Mouse (Mus musculus) CH12.LX (cell line): ENCODE measurements at regions not wholly inside any gene's neighbourhood (a gene's known extent, or its start where the extent isn't known, plus 50 kb on each side); places are given as distances from the start of the nearest gene placed in this dataset.

Source experiments
- DNase-seq: peaks from one replicate; pipeline ENCODE4 v3.0.0-alpha.2; 2013; ENCODE audit errors: extremely low read depth
- H3K27ac ChIP-seq: 2 replicates; pipeline ENCODE4 v1.5.1; 2012; ENCODE audit warnings: low read depth, mild to moderate bottlenecking, control low read depth, moderate library complexity; ENCODE audit not compliant: insufficient read depth
- H3K27me3 ChIP-seq: replicated peaks from 2 replicates; pipeline ENCODE3; 2012; ENCODE audit warnings: inconsistent platforms
- H3K36me3 ChIP-seq, 2 experiments: replicated peaks in 1 of 2; 2 replicates each; pipeline versions ENCODE3 to v1.6.1; 2012; ENCODE audit warnings: inconsistent platforms in 1 of 2, low read length in 1 of 2, mild to moderate bottlenecking in 1 of 2, mixed read lengths in 1 of 2, moderate library complexity in 1 of 2; ENCODE audit not compliant: control insufficient read depth in 1 of 2, insufficient read depth in 1 of 2
- H3K4me1 ChIP-seq, 2 experiments: 2 replicates each; pipeline ENCODE4 v1.6.1; 2012; ENCODE audit warnings: inconsistent platforms in 1 of 2, moderate library complexity in 1 of 2; ENCODE audit not compliant: insufficient read depth in 2 of 2, control insufficient read depth in 1 of 2
- H3K4me2 ChIP-seq: 2 replicates; pipeline ENCODE4 v1.6.1; 2012; ENCODE audit warnings: low read depth, mild to moderate bottlenecking, control low read depth; ENCODE audit not compliant: poor library complexity, insufficient read depth, severe bottlenecking
- H3K4me3 ChIP-seq, 3 experiments: fragments of 150-350 bp in 1 of 3; sonication (generic) in 1 of 3; replicated peaks in 1 of 3; 2 replicates each; pipeline versions ENCODE3 to v1.5.1; 2011 to 2012; ENCODE audit warnings: low read depth in 2 of 3, low read length in 2 of 3, mild to moderate bottlenecking in 2 of 3, moderate library complexity in 2 of 3, control low read depth in 1 of 3, improper control_type of control experiment in 1 of 3, inconsistent platforms in 1 of 3, mixed read lengths in 1 of 3; ENCODE audit not compliant: poor library complexity in 1 of 3
- H3K79me2 ChIP-seq: replicated peaks from 2 replicates; pipeline ENCODE4 v1.6.1; 2012; ENCODE audit warnings: mild to moderate bottlenecking, moderate library complexity; ENCODE audit not compliant: control insufficient read depth, poor library complexity, insufficient read depth, severe bottlenecking; ENCODE audit errors: extremely low read depth
- H3K9ac ChIP-seq: 2 replicates; pipeline ENCODE4 v1.6.1; 2012; ENCODE audit warnings: low read depth, mild to moderate bottlenecking, control low read depth, moderate library complexity; ENCODE audit not compliant: insufficient read depth
- H3K9me3 ChIP-seq: replicated peaks from 2 replicates; pipeline ENCODE3; 2012; ENCODE audit warnings: low read length, inconsistent platforms, mixed read lengths
- CHD1 ChIP-seq: IDR thresholded peaks from 2 replicates; pipeline ENCODE4 v1.6.1; 2012; ENCODE audit warnings: low read depth, low read length, improper control_type of control experiment, inconsistent platforms
- CHD2 ChIP-seq: IDR thresholded peaks from 2 replicates; pipeline ENCODE4 v1.6.1; 2011; ENCODE audit warnings: low read length, improper control_type of control experiment
- EP300 ChIP-seq: IDR thresholded peaks from 2 replicates; pipeline ENCODE4 v1.6.1; 2011; ENCODE audit warnings: low read length, improper control_type of control experiment
- HCFC1 ChIP-seq: IDR thresholded peaks from 2 replicates; pipeline ENCODE4 v1.6.1; 2012; ENCODE audit warnings: low read depth, mild to moderate bottlenecking, inconsistent platforms, low read length, improper control_type of control experiment
- IRF4 ChIP-seq: IDR thresholded peaks from 2 replicates; pipeline ENCODE4 v1.6.1; 2014; ENCODE audit warnings: low read depth, mild to moderate bottlenecking, inconsistent platforms, low read length, improper control_type of control experiment
- JUND ChIP-seq: conservative IDR thresholded peaks from 2 replicates; pipeline ENCODE4 v1.6.1; 2011; ENCODE audit warnings: low read depth, low read length, improper control_type of control experiment
- MAX ChIP-seq: IDR thresholded peaks from 2 replicates; pipeline ENCODE4 v1.6.1; 2011; ENCODE audit warnings: low read length, improper control_type of control experiment
- MEF2A ChIP-seq: IDR thresholded peaks from 2 replicates; pipeline ENCODE4 v1.6.1; 2014; ENCODE audit warnings: low read depth, mild to moderate bottlenecking, inconsistent platforms, low read length, improper control_type of control experiment, borderline replicate concordance
- MYC ChIP-seq: IDR thresholded peaks from 2 replicates; pipeline ENCODE4 v1.6.1; 2011; ENCODE audit warnings: low read depth, mild to moderate bottlenecking, improper control_type of control experiment, low read length
- NELFE ChIP-seq: IDR thresholded peaks from 2 replicates; pipeline ENCODE4 v1.6.1; 2011; ENCODE audit warnings: low read depth, low read length, improper control_type of control experiment
- NRF1 ChIP-seq: IDR thresholded peaks from 2 replicates; pipeline ENCODE4 v1.6.1; 2014; ENCODE audit warnings: low read depth, mild to moderate bottlenecking, inconsistent platforms, low read length, improper control_type of control experiment, moderate library complexity
- PAX5 ChIP-seq: IDR thresholded peaks from 2 replicates; pipeline ENCODE4 v1.6.1; 2012; ENCODE audit warnings: low read length, inconsistent platforms, mixed read lengths
- POLR2A ChIP-seq: IDR thresholded peaks from 2 replicates; pipeline ENCODE4 v1.6.1; 2011; ENCODE audit warnings: low read depth, mild to moderate bottlenecking, improper control_type of control experiment, low read length
- POLR2AphosphoS2 ChIP-seq: IDR thresholded peaks from 2 replicates; pipeline ENCODE4 v1.6.1; 2011; ENCODE audit warnings: low read depth, low read length, improper control_type of control experiment
- RAD21 ChIP-seq: IDR thresholded peaks from 2 replicates; pipeline ENCODE4 v1.6.1; 2011; ENCODE audit warnings: low read depth, mild to moderate bottlenecking, low read length, improper control_type of control experiment, moderate library complexity
- RCOR1 ChIP-seq: conservative IDR thresholded peaks from 2 replicates; pipeline ENCODE4 v1.6.1; 2012; ENCODE audit warnings: low read depth, mild to moderate bottlenecking, inconsistent platforms, low read length, improper control_type of control experiment
- SIN3A ChIP-seq: IDR thresholded peaks from 2 replicates; pipeline ENCODE4 v1.6.1; 2012; ENCODE audit warnings: low read length, improper control_type of control experiment, inconsistent platforms
- TCF12 ChIP-seq: IDR thresholded peaks from 2 replicates; pipeline ENCODE4 v1.6.1; 2014; ENCODE audit warnings: low read depth, mild to moderate bottlenecking, inconsistent platforms, low read length, improper control_type of control experiment
- USF1 ChIP-seq: IDR thresholded peaks from 2 replicates; pipeline ENCODE4 v1.6.1; 2014; ENCODE audit warnings: low read depth, mild to moderate bottlenecking, inconsistent platforms, low read length, improper control_type of control experiment
- USF2 ChIP-seq: conservative IDR thresholded peaks from 2 replicates; pipeline ENCODE4 v1.6.1; 2011; ENCODE audit warnings: low read depth, low read length, improper control_type of control experiment
- ZC3H11A ChIP-seq: IDR thresholded peaks from 2 replicates; pipeline ENCODE4 v1.6.1; 2012; ENCODE audit warnings: low read depth, mild to moderate bottlenecking, inconsistent platforms, low read length, improper control_type of control experiment
- ZMIZ1 ChIP-seq: IDR thresholded peaks from 2 replicates; pipeline ENCODE4 v1.6.1; 2012; ENCODE audit warnings: low read depth, mild to moderate bottlenecking, inconsistent platforms, low read length, improper control_type of control experiment
- ZNF384 ChIP-seq: IDR thresholded peaks from 2 replicates; pipeline ENCODE4 v1.6.1; 2012; ENCODE audit warnings: low read depth, low read length, improper control_type of control experiment, inconsistent platforms
- dilution Hi-C: fragments of 300-500 bp; cut with MboI; formaldehyde crosslinking; loops from 2 replicates; pipeline ENCODE4 v1.14.3; 2020; ENCODE audit warnings: low sequenced_read_pairs; ENCODE audit not compliant: extremely low pct_unique_long_range_greater_than_20kb, extremely low pct_ligation_motif_present
- in situ Hi-C: fragments of 300-500 bp; cut with MboI; formaldehyde crosslinking; loops from 3 replicates; pipeline ENCODE4 v1.14.3; 2019; ENCODE audit warnings: low sequenced_read_pairs, low pct_ligation_motif_present, low pct_unique_long_range_greater_than_20kb, mixed read lengths

GRCm38 (mm10) chr13:85376338-85376998 is 87.5 kb upstream of the Rasa1 start:
- Histone ChIP-seq H3K36me3 (no peaks in the 10 kb centered on the region), H3K9ac (no peak overlapping the region), H3K4me2 (no peak overlapping the region), H3K27me3 (no peaks in the 10 kb centered on the region), H3K79me2 (no peaks in the 10 kb centered on the region), H3K9me3 (no peaks in the 10 kb centered on the region), H3K4me3 (no peak overlapping the region), H3K27ac (no peak overlapping the region), H3K4me1 (peaks cover 0 to 8% of the 10 kb centered on the region in 2 experiments; a peak in 1 of 4 replicates)
- in situ Hi-C loops: no loop called here
- DNase-seq: no peak
- dilution Hi-C loops: no loop called here
- TF ChIP-seq USF1: no peak
- no peak for TF ChIP-seq NRF1
- no peak for TF ChIP-seq POLR2AphosphoS2
- TF ChIP-seq MYC: no peak
- TF ChIP-seq IRF4: no peak
- no peak for TF ChIP-seq SIN3A
- TF ChIP-seq POLR2A: no peak
- TF ChIP-seq ZMIZ1: no peak
- TF ChIP-seq PAX5: no peak
- TF ChIP-seq RCOR1: no peak
- TF ChIP-seq CHD2: no peak
- no peak for TF ChIP-seq MEF2A
- TF ChIP-seq NELFE: no peak
- no peak for TF ChIP-seq ZC3H11A
- TF ChIP-seq TCF12: no peak
- no peak for TF ChIP-seq HCFC1
- TF ChIP-seq USF2: no peak
- no peak for TF ChIP-seq CHD1
- TF ChIP-seq EP300: no peak

GRCm38 (mm10) chr13:85359621-85360020 is 70.7 kb upstream of the Rasa1 start:
- Histone ChIP-seq H3K79me2 (no peaks in the 10 kb centered on the region), H3K9me3 (no peaks in the 10 kb centered on the region), H3K36me3 (no peaks in the 10 kb centered on the region), H3K27me3 (no peaks in the 10 kb centered on the region), H3K4me1 (peaks cover 0 to 2% of the 10 kb centered on the region in 2 experiments; a peak in 1 of 4 replicates), H3K4me2 (no peak overlapping the region), H3K4me3 (no peak overlapping the region), H3K9ac (no peak overlapping the region), H3K27ac (no peak overlapping the region)
- in situ Hi-C loops: no loop called here
- no peak for DNase-seq
- TF ChIP-seq MAX: no peak
- no peak for TF ChIP-seq POLR2AphosphoS2
- no peak for TF ChIP-seq POLR2A
- no peak for TF ChIP-seq ZNF384
- TF ChIP-seq CHD1: no peak
- TF ChIP-seq NELFE: no peak
- TF ChIP-seq JUND: no peak
- no peak for TF ChIP-seq RAD21
- TF ChIP-seq SIN3A: no peak
- dilution Hi-C loops: no loop called here
